Mouse (Mus musculus) lung, embryonic 16.5 days (tissue): ENCODE results near the gene Skint3. TPM values are rescaled to one million over a fixed set of nuclear protein-coding genes. Genes with fewer than 3 reads are reported as not detected.
"Not testable (repeated sequence)": the region's sequence is repeated elsewhere in the genome, so short reads cannot be mapped to it uniquely, and the experiment has no call there.

ENCODE experiments used
- ATAC-seq: fragments of 200-750 bp; cut with Nextera tagmentation; 2 replicates; pipeline ENCODE4 v1.8.0; 2017; ENCODE audit warnings: low read depth, mild to moderate bottlenecking, moderate library complexity
- H3K27ac ChIP-seq: fragments of 300-500 bp; sonication (generic); 2 replicates; pipeline ENCODE4 v1.5.1; 2014; ENCODE audit warnings: mild to moderate bottlenecking, control low read depth, low read length
- H3K27me3 ChIP-seq: fragments of 300-500 bp; sonication (generic); 2 replicates; pipeline ENCODE4 v1.6.1; 2014; ENCODE audit warnings: low read depth, low read length, mixed read lengths; ENCODE audit not compliant: control insufficient read depth, insufficient read depth
- H3K36me3 ChIP-seq: fragments of 300-500 bp; sonication (generic); 2 replicates; pipeline ENCODE4 v1.6.1; 2014; ENCODE audit warnings: low read length; ENCODE audit not compliant: control insufficient read depth, insufficient read depth
- H3K4me1 ChIP-seq: fragments of 300-500 bp; sonication (generic); replicated peaks from 2 replicates; pipeline ENCODE4 v1.6.1; 2014; ENCODE audit warnings: low read length, mixed read lengths; ENCODE audit not compliant: control insufficient read depth, insufficient read depth
- H3K4me2 ChIP-seq: fragments of 300-500 bp; sonication (generic); 2 replicates; pipeline ENCODE4 v1.6.1; 2014; ENCODE audit warnings: low read depth, low read length, control low read depth
- H3K4me3 ChIP-seq: fragments of 300-500 bp; sonication (generic); 2 replicates; pipeline ENCODE4 v1.5.1; 2014; ENCODE audit warnings: mild to moderate bottlenecking, low read length, control low read depth
- H3K9ac ChIP-seq: fragments of 300-500 bp; sonication (generic); 2 replicates; pipeline ENCODE4 v1.6.1; 2014; ENCODE audit warnings: low read length, control low read depth
- H3K9me3 ChIP-seq: fragments of 300-500 bp; sonication (generic); 2 replicates; pipeline ENCODE4 v1.6.1; 2016; ENCODE audit warnings: low read length; ENCODE audit not compliant: control insufficient read depth
- WGBS: fragments of 180-500 bp; shearing (Covaris S2); extraction: QIAGEN DNeasy Blood & Tissue Kit; methylation state at CpG from one replicate; pipeline ENCODE4 v1.1.7; 2014; 5-methylcytosine and 5-hydroxymethylcytosine counted together
- polyA plus RNA-seq: library from polyadenylated mRNA; unstranded; fragments of >200 nt; fragmentation: Nextera tagmentation; extraction: Ambion mirVana; gene quantifications from 2 replicates; pipeline ENCODE4 v1.2.1, GENCODE M21; 2015

Gene Skint3
- polyA plus RNA-seq = 0.09 TPM in 1 of 2 replicates, not detected in the other

DNA sequence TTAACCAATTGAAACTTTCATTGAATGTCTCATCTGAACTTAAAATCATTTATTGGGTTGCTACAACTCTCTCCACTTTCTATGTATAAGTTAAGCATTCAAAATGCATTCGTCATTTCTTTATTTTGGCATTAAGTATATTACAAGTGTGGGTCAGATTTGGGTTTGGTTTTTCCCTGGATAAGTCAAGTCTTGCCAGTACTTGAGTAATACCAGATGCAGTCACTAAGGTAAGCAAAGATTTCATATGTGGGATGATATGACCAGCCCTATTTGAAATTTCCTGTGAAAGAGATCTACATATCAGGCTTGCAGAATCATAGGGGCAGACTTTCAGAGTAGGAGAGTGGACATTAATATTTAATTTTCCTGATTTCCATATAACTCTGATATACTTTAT lies at the start of gene Skint3:
TSS of gene Skint3 (plus strand) at position 301 of the 400 bp plus-strand sequence.
- Histone ChIP-seq H3K27ac (no peak within 1 kb of the TSS), H3K4me3 (no peak within 1 kb of the TSS), H3K9ac (no peak within 1 kb of the TSS), H3K36me3 (no peaks in the 10 kb centered on the region), H3K4me1 (no peaks in the 10 kb centered on the region), H3K9me3 (no peaks in the 10 kb centered on the region), H3K27me3 (no peaks in the 10 kb centered on the region), H3K4me2 (no peak within 1 kb of the TSS)
- no peak for ATAC-seq
- WGBS = 75% methylated on average over 1 of the region's 1 CpGs

DNA sequence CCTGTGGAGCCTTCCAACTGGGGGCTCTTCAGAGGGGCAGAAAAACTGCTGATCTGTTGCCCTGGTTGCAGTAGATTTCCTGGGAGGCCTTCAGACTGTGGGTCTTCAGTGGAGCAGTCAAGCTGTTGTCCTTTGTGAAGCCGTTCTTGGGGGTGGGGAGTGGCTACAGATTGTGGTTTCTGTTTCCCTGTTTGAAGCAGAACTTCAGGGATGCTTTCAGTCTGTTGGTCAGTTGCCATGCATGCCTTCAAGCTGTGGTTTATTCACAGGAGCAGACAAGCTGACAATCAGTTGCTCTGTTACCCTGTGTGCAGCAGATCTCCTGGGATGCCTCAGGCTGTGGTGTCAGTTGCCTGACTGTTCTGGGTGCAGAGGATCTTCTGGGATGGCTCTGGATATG lies 11.4 kb downstream of the Skint3 start:
- 63% methylated on average over 1 of the region's 1 CpGs for WGBS

GRCm38 (mm10) chr4:112243951-112244350 lies 11.9 kb downstream of the Skint3 start:
- H3K4me2 ChIP-seq = no peak overlapping the region
- H3K4me3 ChIP-seq = no peak overlapping the region
- peaks cover 8% of the 10 kb centered on the region for H3K9me3 ChIP-seq
- no peak overlapping the region for H3K27ac ChIP-seq
- ATAC-seq = no peak
- H3K4me1 ChIP-seq = no peaks in the 10 kb centered on the region
- no peaks in the 10 kb centered on the region for H3K36me3 ChIP-seq
- H3K9ac ChIP-seq = no peak overlapping the region
- WGBS = 86% methylated on average over 3 of the region's 3 CpGs
- no peaks in the 10 kb centered on the region for H3K27me3 ChIP-seq

More for the DNA sequence above, 11.4 kb downstream of the Skint3 start:
- H3K4me3 ChIP-seq = no peak overlapping the region
- H3K27me3 ChIP-seq = no peaks in the 10 kb centered on the region
- no peak overlapping the region for H3K4me2 ChIP-seq
- no peak overlapping the region for H3K9ac ChIP-seq
- no peak overlapping the region for H3K27ac ChIP-seq
- ATAC-seq = no peak
- H3K4me1 ChIP-seq = no peaks in the 10 kb centered on the region
- H3K36me3 ChIP-seq = no peaks in the 10 kb centered on the region
- peaks cover 8% of the 10 kb centered on the region for H3K9me3 ChIP-seq

DNA sequence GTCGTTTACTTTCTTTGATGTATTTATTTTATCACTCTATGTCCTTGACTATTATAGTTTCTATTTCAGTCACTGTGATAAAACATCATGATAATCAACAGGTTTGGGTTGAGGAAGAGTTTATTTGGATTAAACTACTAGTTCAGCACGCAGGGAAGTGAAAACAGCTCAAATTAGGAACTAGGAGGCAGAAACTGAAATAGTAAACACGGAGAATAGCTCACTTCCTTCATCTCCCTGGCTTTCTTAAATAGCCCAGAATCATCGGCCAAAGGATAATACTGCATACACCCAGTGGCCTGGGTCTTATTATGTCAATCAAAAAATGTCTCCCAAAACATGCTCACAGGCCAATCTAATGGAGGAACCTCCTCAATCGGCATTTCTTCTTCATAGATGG lies 24.0 kb downstream of the Skint3 start:
- no peaks in the 10 kb centered on the region for H3K36me3 ChIP-seq
- no peak for ATAC-seq
- no peak overlapping the region for H3K4me3 ChIP-seq
- H3K9me3 ChIP-seq = no peaks in the 10 kb centered on the region
- no peak overlapping the region for H3K9ac ChIP-seq
- H3K27me3 ChIP-seq = no peaks in the 10 kb centered on the region
- no peak overlapping the region for H3K4me2 ChIP-seq
- no peaks in the 10 kb centered on the region for H3K4me1 ChIP-seq
- H3K27ac ChIP-seq = no peak overlapping the region
- WGBS = 63% methylated on average over 5 of the region's 5 CpGs

DNA sequence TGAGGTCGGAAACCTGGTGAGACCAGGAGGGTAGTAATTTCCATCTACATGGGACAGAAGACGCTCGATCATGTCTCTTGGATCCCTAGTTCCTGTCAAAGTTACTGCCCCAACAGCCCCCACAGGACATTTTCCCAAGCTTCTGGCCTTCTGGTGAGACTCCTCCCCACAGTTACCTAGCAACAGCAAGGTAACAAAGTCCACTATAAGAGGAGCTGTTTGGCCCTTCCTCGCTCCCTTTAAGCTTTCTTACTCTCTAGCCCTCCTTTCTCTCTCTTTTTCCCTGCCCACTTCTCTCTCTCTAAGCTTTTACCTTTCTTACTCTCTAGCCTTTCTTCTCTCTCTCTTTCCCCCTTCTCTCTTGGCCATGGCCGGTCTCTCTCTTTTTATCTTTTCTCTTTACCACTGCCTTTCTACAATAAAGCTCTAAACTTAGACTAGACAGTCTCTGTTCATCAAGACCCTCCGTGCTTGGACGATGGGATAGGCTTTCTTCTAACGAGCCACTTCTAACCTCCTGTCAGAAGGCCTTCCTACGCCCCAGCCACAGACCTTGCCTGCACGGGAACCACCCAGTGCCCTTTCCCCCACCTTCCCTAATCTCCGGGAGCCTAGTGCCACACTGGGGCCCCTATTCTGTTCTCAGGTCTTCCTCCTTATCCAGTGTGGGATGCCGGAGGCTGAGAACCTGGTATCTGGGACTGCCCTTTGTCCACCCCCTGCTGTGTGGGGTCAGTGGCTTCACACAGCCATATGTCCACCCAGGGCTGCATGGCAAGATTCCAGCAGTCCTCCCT lies 55.3 kb downstream of the Skint3 start:
- no peak overlapping the region for H3K27ac ChIP-seq
- H3K4me2 ChIP-seq = no peak overlapping the region
- 80% methylated on average over 12 of the region's 12 CpGs for WGBS
- H3K9me3 ChIP-seq = peaks cover 7% of the 10 kb centered on the region; the same call in 1 of the 2 replicates
- no peak for ATAC-seq
- no peaks in the 10 kb centered on the region for H3K36me3 ChIP-seq
- no peaks in the 10 kb centered on the region for H3K4me1 ChIP-seq
- no peak overlapping the region for H3K4me3 ChIP-seq
- no peaks in the 10 kb centered on the region for H3K27me3 ChIP-seq
- H3K9ac ChIP-seq = no peak overlapping the region

DNA sequence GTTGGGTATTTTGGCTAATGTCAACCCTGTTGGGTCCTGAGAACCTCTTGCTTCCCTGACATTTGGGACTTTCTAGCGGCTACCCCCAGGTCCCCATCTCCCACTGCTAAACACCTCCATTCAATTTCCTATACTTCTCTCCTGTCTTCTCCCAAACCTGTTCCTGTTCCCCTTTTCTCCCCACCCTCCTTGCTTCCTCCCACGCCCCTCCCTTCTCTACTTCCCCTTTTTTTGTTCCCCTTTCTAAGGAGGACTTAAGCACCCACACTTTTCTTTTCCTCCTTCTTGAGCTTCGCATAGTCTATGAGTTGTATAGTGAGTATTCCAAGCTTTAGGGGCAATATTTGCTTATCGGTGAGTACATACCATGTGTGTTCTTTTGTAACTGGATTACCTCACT lies 56.4 kb downstream of the Skint3 start:
- Histone ChIP-seq H3K4me3 (no peak overlapping the region), H3K9ac (no peak overlapping the region), H3K27ac (no peak overlapping the region), H3K27me3 (no peaks in the 10 kb centered on the region), H3K9me3 (peaks cover 7% of the 10 kb centered on the region; the same call in 1 of the 2 replicates), H3K4me2 (no peak overlapping the region), H3K4me1 (no peaks in the 10 kb centered on the region), H3K36me3 (no peaks in the 10 kb centered on the region)
- ATAC-seq = no peak
- 72% methylated on average over 4 of the region's 4 CpGs for WGBS

DNA sequence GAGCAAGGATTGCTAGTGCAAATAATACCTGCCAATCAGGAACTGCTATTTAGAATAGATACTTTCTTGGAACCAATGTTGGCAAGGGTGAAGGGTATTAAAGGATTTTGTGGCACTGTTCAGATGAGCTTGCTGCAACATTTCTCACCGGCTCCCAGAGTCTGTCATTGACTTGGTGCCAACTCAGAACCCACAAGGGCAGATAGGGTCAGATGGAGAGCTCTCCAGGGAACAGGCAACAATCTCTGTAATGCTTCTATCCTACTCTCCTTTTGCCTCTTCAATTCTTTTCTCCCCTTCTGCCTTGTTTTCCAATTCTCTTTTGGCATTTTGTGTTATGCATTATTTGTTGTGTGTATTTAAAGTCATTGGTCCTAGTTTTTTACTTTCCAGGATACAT lies 70.3 kb downstream of the Skint3 start:
- no peaks in the 10 kb centered on the region for H3K27me3 ChIP-seq
- no peaks in the 10 kb centered on the region for H3K36me3 ChIP-seq
- no peaks in the 10 kb centered on the region for H3K4me1 ChIP-seq
- H3K9me3 ChIP-seq = no peaks in the 10 kb centered on the region
- H3K4me2 ChIP-seq = no peak overlapping the region
- no peak overlapping the region for H3K27ac ChIP-seq
- ATAC-seq = no peak
- H3K9ac ChIP-seq = no peak overlapping the region
- WGBS = 62% methylated on average over 1 of the region's 1 CpGs
- H3K4me3 ChIP-seq = no peak overlapping the region

GRCm38 (mm10) chr4:112302855-112303509 lies 70.9 kb downstream of the Skint3 start:
- no peak overlapping the region for H3K4me2 ChIP-seq
- H3K9ac ChIP-seq = no peak overlapping the region
- H3K4me3 ChIP-seq = no peak overlapping the region
- no peaks in the 10 kb centered on the region for H3K27me3 ChIP-seq
- no peak overlapping the region for H3K27ac ChIP-seq
- ATAC-seq = no peak
- H3K4me1 ChIP-seq = no peaks in the 10 kb centered on the region
- no peaks in the 10 kb centered on the region for H3K9me3 ChIP-seq
- no peaks in the 10 kb centered on the region for H3K36me3 ChIP-seq
- 71% methylated on average over 3 of the region's 3 CpGs for whole genome bisulfite sequencing

- not testable (repeated sequence) for H3K36me3 ChIP-seq, H3K4me1 ChIP-seq, H3K27me3 ChIP-seq, ATAC-seq, H3K4me3 ChIP-seq, H3K27ac ChIP-seq, H3K9me3 ChIP-seq, H3K4me2 ChIP-seq, H3K9ac ChIP-seq
- 92% methylated on average over 14 of the region's 17 CpGs for WGBS
Measured at GRCm38 (mm10) chr4:112349111-112349510, 117.1 kb downstream of the Skint3 start.
